Comparison of ENCODE assay signal across 13 mouse cellular contexts in the genomic region with DNA sequence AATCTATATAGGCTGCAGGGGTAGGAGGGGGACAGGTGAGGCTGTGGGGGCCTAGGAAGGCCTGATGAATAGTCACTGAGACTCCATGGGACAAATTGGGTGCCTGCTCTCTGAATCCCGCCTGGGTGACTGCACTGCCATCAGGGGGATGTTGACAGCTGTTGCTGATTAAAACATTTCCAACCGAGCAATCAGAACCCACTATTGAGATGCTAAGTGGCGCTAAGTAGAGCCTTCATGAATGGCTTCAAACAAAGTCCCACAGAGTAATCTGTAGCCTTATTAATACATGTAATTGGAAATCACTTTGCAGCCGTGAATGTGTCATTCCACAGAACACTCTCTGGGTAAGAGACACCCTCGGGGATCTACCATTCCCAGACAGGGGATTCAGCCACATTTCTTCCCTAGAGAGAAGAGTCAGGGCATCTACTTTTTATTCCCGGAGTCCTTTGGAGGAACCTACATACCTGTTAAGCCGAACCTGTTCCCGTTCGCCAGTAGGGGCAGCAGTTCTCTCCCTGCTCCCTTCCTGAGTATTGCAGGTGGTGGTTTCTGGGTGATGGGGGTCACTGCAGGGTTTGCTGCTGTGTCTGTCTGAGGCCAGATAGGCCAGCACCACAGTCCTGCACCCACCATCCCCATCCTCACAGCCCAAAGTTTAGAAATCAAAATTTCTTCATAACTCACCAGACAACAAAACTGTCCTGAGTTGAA. TPM values are rescaled to one million over a fixed set of nuclear protein-coding genes. Genes with fewer than 3 reads are reported as not detected.
DNase-seq lines count a peak whose midpoint lies in the region; ATAC-seq and TF ChIP-seq lines count a peak whose summit lies in the region.
"Had no signal": no experiment of that assay in that cellular context is flagged by ENCODE, and none has a peak within 500 bp of the region (broad histone marks: within the 10 kb centered on the region; RNA-seq: fewer than 3 reads in every experiment).

No protein-coding gene starts in this region.

- no peaks in the 10 kb centered on the region for H3K9me3 ChIP-seq in lung, embryonic 14.5 days (ENCODE audit: low read depth, low read length)
- H3K9me3 ChIP-seq in forebrain, embryonic 16.5 days (ENCODE audit: control insufficient read depth, low read length) = no peaks in the 10 kb centered on the region
- no peaks in the 10 kb centered on the region for H3K9me3 ChIP-seq in stomach, postnatal 0 days (ENCODE audit: control insufficient read depth, low read length)
- no peaks in the 10 kb centered on the region for H3K9me3 ChIP-seq in neural tube, embryonic 15.5 days (replicated peaks)
- H3K9me3 ChIP-seq: limb, embryonic 15.5 days; stomach, embryonic 15.5 days had no signal

- no peak overlapping the region for H3K4me2 ChIP-seq in lung, embryonic 14.5 days
- no peak overlapping the region for H3K4me2 ChIP-seq in forebrain, embryonic 16.5 days (ENCODE audit: low read length)
- H3K4me2 ChIP-seq in stomach, postnatal 0 days (replicated peaks; ENCODE audit: low read depth) = no peak overlapping the region
- no peak overlapping the region for H3K4me2 ChIP-seq in neural tube, embryonic 15.5 days
- H3K4me2 ChIP-seq: limb, embryonic 15.5 days; stomach, embryonic 15.5 days had no signal

- peak; percentile 47 to 48 for DNase-seq in cerebellum, postnatal 10 days
- no peak for DNase-seq in cerebellum, adult 9-10 months
- no peak for DNase-seq in lung, embryonic 14.5 days
- no peak for DNase-seq in lung, adult 2 months
- DNase-seq in stomach, postnatal 0 days (ENCODE audit: low spot score) = peak; percentile 22
- DNase-seq: heart, adult 2 months; kidney, adult 2 months had no signal

- H3K4me1 ChIP-seq in lung, embryonic 14.5 days (ENCODE audit: insufficient read depth) = no peaks in the 10 kb centered on the region
- no peaks in the 10 kb centered on the region for H3K4me1 ChIP-seq in lung, adult 2 months (ENCODE audit: control insufficient read depth, insufficient read depth, low read length)
- H3K4me1 ChIP-seq in forebrain, embryonic 16.5 days (replicated peaks; ENCODE audit: control insufficient read depth, insufficient read depth, low read length) = peaks cover 11% of the 10 kb centered on the region
- H3K4me1 ChIP-seq in stomach, postnatal 0 days (replicated peaks; ENCODE audit: control insufficient read depth, insufficient read depth) = no peaks in the 10 kb centered on the region
- H3K4me1 ChIP-seq in neural tube, embryonic 15.5 days = 0 out of 2 replicates have a peak, but pooled peaks cover 1% of the 10 kb centered on the region
- H3K4me1 ChIP-seq: limb, embryonic 15.5 days; stomach, embryonic 15.5 days had no signal

- WGBS in lung, embryonic 14.5 days = 29% methylated on average over 9 of the region's 9 CpGs
- 36% methylated on average over 9 of the region's 9 CpGs for WGBS in lung, adult 2 months
- WGBS in forebrain, embryonic 16.5 days = 2% methylated on average over 9 of the region's 9 CpGs
- WGBS in stomach, postnatal 0 days = 39% methylated on average over 9 of the region's 9 CpGs
- 14% methylated on average over 9 of the region's 9 CpGs for WGBS in neural tube, embryonic 15.5 days

- TF ChIP-seq CTCF in lung, embryonic 14.5 days (IDR thresholded peaks at IDR 0.05; ENCODE audit: low read depth) = peak; percentile 41
- no peak for TF ChIP-seq CTCF in lung, adult 2 months (IDR thresholded peaks at IDR 0.05; ENCODE audit: insufficient read depth, low read length)
- TF ChIP-seq CTCF in stomach, postnatal 0 days (IDR thresholded peaks at IDR 0.05; ENCODE audit: low read depth) = peak; percentile 58

- peaks cover 27% of the 10 kb centered on the region for H3K27me3 ChIP-seq in lung, embryonic 14.5 days (ENCODE audit: insufficient read depth, low read length)
- H3K27me3 ChIP-seq in forebrain, embryonic 16.5 days (replicated peaks; ENCODE audit: control insufficient read depth, insufficient read depth, low read length) = peaks cover 26% of the 10 kb centered on the region
- no peaks in the 10 kb centered on the region for H3K27me3 ChIP-seq in stomach, postnatal 0 days (ENCODE audit: control insufficient read depth, insufficient read depth, low read length)
- H3K27me3 ChIP-seq in neural tube, embryonic 15.5 days (replicated peaks) = peaks cover 17% of the 10 kb centered on the region
- H3K27me3 ChIP-seq: stomach, embryonic 15.5 days had no signal

- TF ChIP-seq POLR2A in lung, adult 2 months (IDR thresholded peaks at IDR 0.05; ENCODE audit: borderline replicate concordance, extremely low read depth, low read depth, low read length) = no peak

- no peak overlapping the region for H3K9ac ChIP-seq in lung, embryonic 14.5 days
- H3K9ac ChIP-seq in forebrain, embryonic 16.5 days (replicated peaks; ENCODE audit: low read depth, low read length) = no peak overlapping the region
- no peak overlapping the region for H3K9ac ChIP-seq in stomach, postnatal 0 days (ENCODE audit: low read length)
- no peak overlapping the region for H3K9ac ChIP-seq in neural tube, embryonic 15.5 days (replicated peaks)
- H3K9ac ChIP-seq: limb, embryonic 15.5 days; stomach, embryonic 15.5 days had no signal

- TF ChIP-seq EP300 in stomach, postnatal 0 days (optimal IDR thresholded peaks at IDR 0.05) = no peak

- H3K4me3 ChIP-seq in lung, embryonic 14.5 days (ENCODE audit: low read depth, low read length) = no peak overlapping the region
- H3K4me3 ChIP-seq in lung, adult 2 months (replicated peaks; ENCODE audit: extremely low read depth, low read depth, low read length) = no peak overlapping the region
- H3K4me3 ChIP-seq in forebrain, embryonic 16.5 days (replicated peaks; ENCODE audit: low read length) = no peak overlapping the region
- no peak overlapping the region for H3K4me3 ChIP-seq in stomach, postnatal 0 days (ENCODE audit: low read depth, low read length)
- no peak overlapping the region for H3K4me3 ChIP-seq in neural tube, embryonic 15.5 days (replicated peaks)
- H3K4me3 ChIP-seq: heart, adult 2 months; limb, embryonic 15.5 days; stomach, embryonic 15.5 days had no signal

- H3K36me3 ChIP-seq in lung, embryonic 14.5 days (ENCODE audit: insufficient read depth) = no peaks in the 10 kb centered on the region
- H3K36me3 ChIP-seq in forebrain, embryonic 16.5 days (ENCODE audit: control insufficient read depth, insufficient read depth) = no peaks in the 10 kb centered on the region
- no peaks in the 10 kb centered on the region for H3K36me3 ChIP-seq in stomach, postnatal 0 days (ENCODE audit: control insufficient read depth, insufficient read depth, low read length)
- H3K36me3 ChIP-seq in neural tube, embryonic 15.5 days = no peaks in the 10 kb centered on the region
- H3K36me3 ChIP-seq: limb, embryonic 15.5 days; stomach, embryonic 15.5 days had no signal

- H3K27ac ChIP-seq in lung, embryonic 14.5 days (ENCODE audit: low read depth) = no peak overlapping the region
- H3K27ac ChIP-seq in forebrain, embryonic 16.5 days (ENCODE audit: low read length) = no peak overlapping the region
- H3K27ac ChIP-seq in stomach, postnatal 0 days (replicated peaks) = no peak overlapping the region
- no peak overlapping the region for H3K27ac ChIP-seq in neural tube, embryonic 15.5 days (replicated peaks)
- H3K27ac ChIP-seq: heart, adult 2 months; limb, embryonic 15.5 days; macrophage; stomach, embryonic 15.5 days had no signal

- no peak for ATAC-seq in lung, embryonic 14.5 days (ENCODE audit: insufficient read depth)
- ATAC-seq in forebrain, embryonic 16.5 days = peak; percentile 89
- ATAC-seq in stomach, postnatal 0 days (ENCODE audit: low FRiP score, low TSS enrichment) = no peak
- ATAC-seq in neural tube, embryonic 15.5 days (ENCODE audit: low FRiP score) = no peak
- no peak for ATAC-seq in CD4-positive, CD25-positive, alpha-beta regulatory T cell, adult 4 months

RNA-seq across cellular contexts. Expression of a gene that starts 7.0 kb away (rescaled TPM):
- polyA plus RNA-seq in lung, embryonic 14.5 days (2014; fragmentation: Nextera tagmentation; extraction: Ambion mirVana) = 2.8 and 3.3 TPM in 2 replicates
- polyA plus RNA-seq in lung, adult 2 months (2012; rRNA removed) = 0.20 and 0.28 TPM in 2 replicates
- 11.0 and 14.2 TPM in 2 replicates for polyA plus RNA-seq in forebrain, embryonic 16.5 days (2015; fragmentation: Nextera tagmentation; extraction: Ambion mirVana)
- polyA plus RNA-seq in stomach, postnatal 0 days (2015; fragmentation: Nextera tagmentation; extraction: Ambion mirVana) = 1.8 TPM in 2 replicates
- polyA plus RNA-seq in neural tube, embryonic 15.5 days (2015; fragmentation: Nextera tagmentation; extraction: Ambion mirVana) = 36.9 and 46.0 TPM in 2 replicates
- polyA plus RNA-seq in CD4-positive, CD25-positive, alpha-beta regulatory T cell, adult 4 months (2017; shearing (Covaris generic)) = not detected
- polyA plus RNA-seq: heart, adult 2 months; kidney, adult 2 months; macrophage had no signal

Comparison
In these comparisons a context has a peak if more than half of its experiments do, and no peak if none do; other contexts are left out.
1. DNase-seq: peak in cerebellum, postnatal 10 days (2 of 2) and stomach, postnatal 0 days (single experiment); none in cerebellum, adult 9-10 months (single experiment), lung, embryonic 14.5 days (single experiment) and lung, adult 2 months (single experiment).